Mouse (Mus musculus) stomach, embryonic 16.5 days (tissue): ENCODE measurements around the gene Vmn2r9. TPM values are rescaled to one million over a fixed set of nuclear protein-coding genes. Genes with fewer than 3 reads are reported as not detected.
"Not testable (repeated sequence)": the region's sequence is repeated elsewhere in the genome, so short reads cannot be mapped to it uniquely, and the experiment has no call there.

ENCODE experiments used
- ATAC-seq: fragments of 200-750 bp; cut with Nextera tagmentation; 2 replicates; pipeline ENCODE4 v1.8.0; 2017; ENCODE audit warnings: moderate number of reproducible peaks, moderate TSS enrichment; ENCODE audit not compliant: insufficient read depth, low FRiP score
- H3K27ac ChIP-seq: fragments of 300-500 bp; sonication (generic); 2 replicates; pipeline ENCODE4 v1.5.1; 2014; ENCODE audit warnings: low read length
- H3K27me3 ChIP-seq: fragments of 300-500 bp; sonication (generic); 2 replicates; pipeline ENCODE4 v1.6.1; 2014; ENCODE audit warnings: low read length, control low read depth, mixed read lengths; ENCODE audit not compliant: control insufficient read depth, insufficient read depth
- H3K36me3 ChIP-seq: fragments of 300-500 bp; sonication (generic); 2 replicates; pipeline ENCODE4 v1.6.1; 2014; ENCODE audit warnings: low read length; ENCODE audit not compliant: control insufficient read depth, insufficient read depth
- H3K4me1 ChIP-seq: fragments of 300-500 bp; sonication (generic); 2 replicates; pipeline ENCODE4 v1.6.1; 2014; ENCODE audit warnings: low read length, control low read depth, mixed read lengths; ENCODE audit not compliant: control insufficient read depth, insufficient read depth
- H3K4me2 ChIP-seq: fragments of 300-500 bp; sonication (generic); 2 replicates; pipeline ENCODE4 v1.6.1; 2014; ENCODE audit warnings: low read depth, low read length, mixed read lengths
- H3K4me3 ChIP-seq: fragments of 300-500 bp; sonication (generic); replicated peaks from 2 replicates; pipeline ENCODE4 v1.5.1; 2014; ENCODE audit warnings: mild to moderate bottlenecking, low read length
- H3K9ac ChIP-seq: fragments of 300-500 bp; sonication (generic); 2 replicates; pipeline ENCODE4 v1.6.1; 2014; ENCODE audit warnings: low read length
- H3K9me3 ChIP-seq: fragments of 300-500 bp; sonication (generic); replicated peaks from 2 replicates; pipeline ENCODE4 v1.6.1; 2016; ENCODE audit warnings: low read length, control low read depth; ENCODE audit not compliant: control insufficient read depth
- WGBS: fragments of 180-500 bp; shearing (Covaris S2); extraction: QIAGEN DNeasy Blood & Tissue Kit; methylation state at CpG from one replicate; pipeline ENCODE4 v1.1.7; 2014; 5-methylcytosine and 5-hydroxymethylcytosine counted together
- polyA plus RNA-seq: library from polyadenylated mRNA; unstranded; fragments of >200 nt; fragmentation: Nextera tagmentation; extraction: Ambion mirVana; gene quantifications from 2 replicates; pipeline ENCODE4 v1.2.1, GENCODE M21; 2015

Vmn2r9 gene
- polyA plus RNA-seq, result not detected in 2 replicates

- not testable (repeated sequence) for H3K4me3 ChIP-seq, H3K27me3 ChIP-seq, ATAC-seq, H3K4me2 ChIP-seq, H3K4me1 ChIP-seq, H3K36me3 ChIP-seq, H3K9me3 ChIP-seq, H3K27ac ChIP-seq, H3K9ac ChIP-seq
- 74% methylated on average over 1 of the region's 1 CpGs for WGBS
Measured at GRCm38 (mm10) chr5:108852501-108852900, at the start of gene Vmn2r9. TSS of gene Vmn2r9 (minus strand) at chr5:108852601.

DNA sequence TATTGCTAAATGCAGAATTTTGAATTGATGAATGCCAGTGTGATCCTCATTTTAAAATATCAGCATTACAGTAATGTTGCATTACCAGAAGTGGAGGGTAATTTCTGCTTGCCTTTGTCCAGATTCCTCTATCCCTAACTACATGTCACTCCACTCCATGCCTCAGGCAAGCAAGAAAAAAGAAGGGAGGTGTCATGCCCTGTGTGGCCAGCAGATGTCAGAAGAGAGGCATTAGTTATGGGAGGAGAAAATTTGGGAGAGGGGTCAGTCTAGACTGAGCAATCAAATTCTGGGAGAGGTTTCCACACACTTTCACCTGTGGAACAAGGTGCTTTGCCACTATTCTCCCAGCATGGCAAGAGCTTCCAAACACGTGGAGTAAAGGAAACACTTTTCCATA lies 14.3 kb upstream of the Vmn2r9 start:
- H3K9ac ChIP-seq, H3K27ac ChIP-seq, H3K27me3 ChIP-seq, ATAC-seq, H3K4me3 ChIP-seq, H3K9me3 ChIP-seq, H3K4me2 ChIP-seq, H3K36me3 ChIP-seq, H3K4me1 ChIP-seq: not testable (repeated sequence)
- 3% methylated on average over 1 of the region's 1 CpGs for WGBS

GRCm38 (mm10) chr5:108849466-108849865 lies 2.9 kb downstream of the Vmn2r9 start:
- no peak overlapping the region for H3K9ac ChIP-seq
- no peaks in the 10 kb centered on the region for H3K36me3 ChIP-seq
- WGBS, result 39% methylated on average over 1 of the region's 1 CpGs
- H3K4me2 ChIP-seq, result no peak overlapping the region
- no peak overlapping the region for H3K4me3 ChIP-seq
- no peak overlapping the region for H3K27ac ChIP-seq
- no peaks in the 10 kb centered on the region for H3K9me3 ChIP-seq
- no peaks in the 10 kb centered on the region for H3K27me3 ChIP-seq
- H3K4me1 ChIP-seq, result no peaks in the 10 kb centered on the region
- ATAC-seq, result no peak

GRCm38 (mm10) chr5:108836156-108836555 lies 16.2 kb downstream of the Vmn2r9 start:
- 59% methylated on average over 1 of the region's 1 CpGs for WGBS

DNA sequence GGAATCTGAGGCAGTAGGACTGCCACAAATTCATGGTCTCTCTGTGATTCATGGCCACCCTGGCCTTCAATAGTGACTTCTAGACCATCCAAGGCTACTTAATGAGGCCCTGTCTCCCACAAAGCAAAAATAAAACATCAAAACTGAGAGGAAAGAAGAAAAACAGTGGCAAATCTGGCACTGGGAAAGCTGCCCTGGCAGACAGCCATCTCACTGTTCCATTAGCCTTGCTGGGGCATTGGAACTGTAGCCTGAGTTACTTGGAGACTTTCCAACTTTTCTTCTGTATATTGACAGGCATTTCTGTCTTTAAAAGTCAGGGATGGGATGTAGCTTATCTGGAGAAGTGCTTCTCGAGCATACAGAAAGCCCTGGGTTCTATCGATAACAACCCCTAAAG lies 29.1 kb downstream of the Vmn2r9 start:
- Histone ChIP-seq H3K27ac (no peak overlapping the region), H3K9ac (no peak overlapping the region), H3K4me2 (no peak overlapping the region), H3K4me1 (no peaks in the 10 kb centered on the region), H3K36me3 (no peaks in the 10 kb centered on the region), H3K4me3 (no peak overlapping the region), H3K27me3 (no peaks in the 10 kb centered on the region), H3K9me3 (no peaks in the 10 kb centered on the region)
- WGBS, result 77% methylated on average over 2 of the region's 2 CpGs
- no peak for ATAC-seq

More at GRCm38 (mm10) chr5:108836156-108836555, 16.2 kb downstream of the Vmn2r9 start:
- no peaks in the 10 kb centered on the region for H3K9me3 ChIP-seq
- no peaks in the 10 kb centered on the region for H3K27me3 ChIP-seq
- no peak for ATAC-seq
- H3K4me3 ChIP-seq, result no peak overlapping the region
- H3K9ac ChIP-seq, result no peak overlapping the region
- no peaks in the 10 kb centered on the region for H3K4me1 ChIP-seq
- no peak overlapping the region for H3K27ac ChIP-seq
- no peaks in the 10 kb centered on the region for H3K36me3 ChIP-seq
- no peak overlapping the region for H3K4me2 ChIP-seq

GRCm38 (mm10) chr5:108808750-108809149 lies 43.7 kb downstream of the Vmn2r9 start, which contains the start of gene Vmn2r8:
TSS of gene Vmn2r8 (minus strand) at chr5:108808850.
- not testable (repeated sequence) for ATAC-seq, H3K27me3 ChIP-seq, H3K4me2 ChIP-seq, H3K4me1 ChIP-seq, H3K9ac ChIP-seq, H3K36me3 ChIP-seq, H3K27ac ChIP-seq, H3K4me3 ChIP-seq, H3K9me3 ChIP-seq
- 77% methylated on average over 2 of the region's 2 CpGs for WGBS

GRCm38 (mm10) chr5:108803646-108804045 lies 48.8 kb downstream of the Vmn2r9 start:
- H3K36me3 ChIP-seq, result no peaks in the 10 kb centered on the region
- H3K9me3 ChIP-seq, result no peaks in the 10 kb centered on the region
- H3K4me3 ChIP-seq, result no peak overlapping the region
- H3K9ac ChIP-seq, result no peak overlapping the region
- H3K27ac ChIP-seq, result no peak overlapping the region
- H3K4me1 ChIP-seq, result no peaks in the 10 kb centered on the region
- ATAC-seq, result no peak
- no peaks in the 10 kb centered on the region for H3K27me3 ChIP-seq
- no peak overlapping the region for H3K4me2 ChIP-seq
- WGBS, result 38% methylated on average over 1 of the region's 1 CpGs

GRCm38 (mm10) chr5:108795263-108795662 lies 57.1 kb downstream of the Vmn2r9 start, which contains the start of gene Tmed11:
TSS of gene Tmed11 (minus strand) at chr5:108795363.
- H3K4me1 ChIP-seq, H3K9me3 ChIP-seq, H3K9ac ChIP-seq, H3K4me2 ChIP-seq, ATAC-seq, H3K27me3 ChIP-seq, H3K36me3 ChIP-seq, H3K4me3 ChIP-seq, H3K27ac ChIP-seq: not testable (repeated sequence)
- WGBS, result 54% methylated on average over 2 of the region's 2 CpGs

GRCm38 (mm10) chr5:108790385-108790784 lies 62.0 kb downstream of the Vmn2r9 start:
- 33% methylated on average over 1 of the region's 1 CpGs for WGBS
- H3K27me3 ChIP-seq, H3K36me3 ChIP-seq, H3K9me3 ChIP-seq, H3K4me3 ChIP-seq, H3K27ac ChIP-seq, H3K9ac ChIP-seq, H3K4me1 ChIP-seq, ATAC-seq, H3K4me2 ChIP-seq: not testable (repeated sequence)
